Mouse (Mus musculus) spleen, adult 2 months (tissue): Measurements from ENCODE around the gene D17Wsu92e. TPM values are rescaled to one million over a fixed set of nuclear protein-coding genes. Genes with fewer than 3 reads are reported as not detected.

Source experiments
- DNase-seq, 2 experiments: peaks; one replicate each; pipeline versions ENCODE4 v3.0.0 to v3.0.0-alpha.2; 2012 to 2021; ENCODE audit warnings: low spot score in 2 of 2, low read depth in 1 of 2
- H3K27ac ChIP-seq: fragments of 200-500 bp; 2 replicates; pipeline ENCODE4 v1.5.1; 2012; ENCODE audit warnings: low read length, inconsistent platforms; ENCODE audit not compliant: insufficient read depth
- H3K27me3 ChIP-seq: fragments of 200-500 bp; 2 replicates; pipeline ENCODE4 v1.6.1; 2012; ENCODE audit warnings: mild to moderate bottlenecking, moderate library complexity, low read length, inconsistent platforms; ENCODE audit not compliant: control insufficient read depth, insufficient read depth
- H3K36me3 ChIP-seq: fragments of 200-500 bp; 2 replicates; pipeline ENCODE4 v1.6.1; 2012; ENCODE audit warnings: mild to moderate bottlenecking, low read length, inconsistent platforms; ENCODE audit not compliant: control insufficient read depth, insufficient read depth
- H3K4me1 ChIP-seq: fragments of 200-500 bp; 2 replicates; pipeline ENCODE4 v1.6.1; 2011; ENCODE audit warnings: inconsistent platforms; ENCODE audit not compliant: control insufficient read depth, insufficient read depth, insufficient read length
- H3K4me3 ChIP-seq: fragments of 200-500 bp; 2 replicates; pipeline ENCODE4 v1.5.1; 2011; ENCODE audit warnings: mild to moderate bottlenecking, inconsistent platforms; ENCODE audit not compliant: insufficient read depth, insufficient read length; ENCODE audit errors: extremely low read depth
- CTCF ChIP-seq: fragments of 200-500 bp; IDR thresholded peaks from 2 replicates; pipeline ENCODE4 v1.5.1; 2011; ENCODE audit warnings: mild to moderate bottlenecking, inconsistent platforms; ENCODE audit not compliant: insufficient read depth, insufficient read length, insufficient replicate concordance; ENCODE audit errors: extremely low read depth
- POLR2A ChIP-seq: fragments of 200-500 bp; IDR thresholded peaks from 2 replicates; pipeline ENCODE4 v1.6.1; 2011; ENCODE audit warnings: low read depth, low read length, inconsistent platforms
- WGBS: fragments of 180-500 bp; shearing (Covaris S2); methylation state at CpG from one replicate; pipeline ENCODE4 v1.1.7; 2018; 5-methylcytosine and 5-hydroxymethylcytosine counted together
- polyA plus RNA-seq: library from polyadenylated mRNA; depleted of rRNA; stranded (reverse); fragments of >200 nt; gene quantifications from 2 replicates; pipeline ENCODE4 v1.2.3, GENCODE M21; 2012

D17Wsu92e gene
- polyA plus RNA-seq, 1 experiment = 63.8 TPM

DNA sequence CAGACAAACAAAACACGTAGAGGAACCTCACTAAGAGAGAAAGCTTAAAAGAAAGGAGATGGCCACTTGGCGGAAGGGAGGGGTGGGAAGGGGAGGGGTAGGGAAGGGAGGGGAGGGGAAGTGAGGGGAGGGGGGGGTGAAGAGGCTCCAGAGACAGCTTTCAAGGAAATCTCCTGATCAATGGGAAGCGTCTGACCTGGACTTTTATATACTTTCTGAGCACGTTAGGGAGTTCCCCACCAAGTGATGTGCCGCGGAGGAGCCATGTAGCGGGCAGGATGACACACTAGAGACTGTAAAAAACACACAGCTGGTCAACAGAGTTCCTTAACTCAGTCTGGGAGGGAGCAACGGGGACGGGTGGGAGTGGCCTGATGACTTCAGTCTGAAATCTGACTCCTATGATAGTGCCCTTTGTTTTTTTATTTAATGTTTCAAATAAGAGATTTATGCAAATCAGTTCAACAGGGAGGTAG, 6.5 kb upstream of the D17Wsu92e start:
- under 1% methylated on average over 8 of the region's 9 CpGs for WGBS
- TF ChIP-seq POLR2A (no peak), CTCF (no peak)
- peak in 1 of 2 experiments; percentile 50 for DNase-seq
- no peaks in the 10 kb centered on the region for H3K36me3 ChIP-seq
- H3K4me3 ChIP-seq = peak overlapping the region; percentile 59; the same call in 1 of the 2 replicates
- H3K27ac ChIP-seq = peak overlapping the region; percentile 96
- peaks cover 10% of the 10 kb centered on the region; the same call in 1 of the 2 replicates for H3K4me1 ChIP-seq
- H3K27me3 ChIP-seq = no peaks in the 10 kb centered on the region

DNA sequence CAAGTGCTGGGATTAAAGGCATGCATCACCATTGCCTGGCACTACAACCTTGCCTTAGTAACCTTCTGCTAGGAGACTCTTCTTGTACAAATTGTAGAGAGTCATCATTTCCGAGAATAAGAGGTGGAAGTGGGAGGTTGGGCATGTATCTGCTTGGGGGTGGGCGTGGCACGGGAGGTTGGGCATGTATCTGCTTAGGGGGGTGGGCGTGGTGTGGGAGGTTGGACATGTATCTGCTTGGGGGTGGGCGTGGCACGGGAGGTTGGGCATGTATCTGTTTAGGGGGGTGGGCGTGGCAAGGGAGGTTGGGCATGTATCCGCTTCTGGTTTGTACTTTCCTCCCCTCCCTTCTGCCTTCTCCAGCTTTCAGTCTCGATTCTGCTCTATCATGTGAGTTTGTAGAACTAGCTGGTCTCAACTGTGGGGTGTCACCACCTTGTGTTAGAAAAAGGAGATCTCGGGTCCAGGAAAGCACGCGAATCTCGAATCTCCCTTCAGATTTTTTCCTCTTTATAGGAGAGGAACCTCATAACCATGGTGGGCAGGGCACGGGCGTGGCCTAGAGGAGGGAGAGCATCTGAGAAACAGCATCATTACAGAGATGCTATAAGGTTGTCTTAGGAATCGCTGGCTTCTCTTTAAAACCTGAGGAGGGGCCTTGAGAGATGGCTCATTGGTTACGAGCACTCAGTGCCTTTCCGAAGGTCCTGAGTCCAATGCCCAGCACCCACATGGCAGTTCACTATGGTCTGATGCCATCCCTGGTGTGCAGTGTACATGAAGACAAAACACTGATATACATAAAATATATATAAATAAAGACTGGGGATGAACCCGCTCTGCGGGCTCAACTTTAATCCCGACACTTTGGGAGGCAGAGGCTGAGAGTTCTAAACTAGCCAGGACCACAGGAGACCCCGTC, 5.8 kb upstream of the D17Wsu92e start:
- H3K4me3 ChIP-seq = peak overlapping the region; percentile 59
- H3K27me3 ChIP-seq = no peaks in the 10 kb centered on the region
- peak overlapping the region; percentile 96 for H3K27ac ChIP-seq
- H3K36me3 ChIP-seq = no peaks in the 10 kb centered on the region
- DNase-seq = peak; percentile 91 to 95
- peaks cover 14% of the 10 kb centered on the region; the same call in 1 of the 2 replicates for H3K4me1 ChIP-seq
- WGBS = 1% methylated on average over 22 of the region's 22 CpGs
- TF ChIP-seq POLR2A = no peak; the same call in 1 of the 2 replicates
- no peak for TF ChIP-seq CTCF

DNA sequence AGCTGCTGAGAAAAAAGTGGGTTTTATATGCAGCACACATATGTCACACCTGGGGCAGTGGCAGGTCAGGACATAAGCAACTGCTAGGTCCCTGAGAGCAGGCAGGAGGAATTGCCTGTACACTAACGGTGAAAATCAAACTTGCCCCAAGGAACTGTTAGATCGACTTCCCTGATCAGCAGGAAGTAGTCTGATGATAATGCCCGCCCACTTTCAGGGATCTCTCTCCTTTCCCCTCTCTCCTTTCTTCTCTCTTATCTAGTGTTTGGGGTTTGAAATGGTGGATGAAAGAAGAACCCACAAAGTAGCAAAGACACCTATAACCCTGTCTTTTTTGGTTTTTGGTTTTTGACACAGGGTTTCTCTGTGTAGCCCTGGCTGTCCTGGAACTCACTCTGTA, 5.1 kb upstream of the D17Wsu92e start:
- peak overlapping the region; percentile 35; the same call in 1 of the 2 replicates for H3K4me3 ChIP-seq

DNA sequence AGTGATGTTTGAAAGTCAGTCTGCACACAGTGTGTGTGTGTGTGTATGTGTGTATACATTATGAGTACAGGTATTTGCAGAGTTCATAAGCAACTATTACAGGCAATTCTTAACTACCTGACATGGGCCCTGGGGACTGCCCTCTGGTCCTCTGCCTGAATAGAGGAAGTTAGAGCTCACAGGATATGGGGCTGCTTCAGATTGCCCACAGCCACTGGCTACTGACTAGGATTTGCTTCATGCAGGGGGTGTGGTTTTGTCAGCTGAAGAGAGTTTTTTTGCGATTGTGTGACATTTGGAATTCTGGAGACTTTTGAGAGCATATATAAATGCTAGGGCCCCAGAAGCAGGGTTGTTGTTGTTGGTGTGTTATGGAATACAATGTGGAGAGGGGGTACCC, 4.5 kb upstream of the D17Wsu92e start:
- H3K4me3 ChIP-seq = peak overlapping the region; percentile 35; the same call in 1 of the 2 replicates
- H3K4me1 ChIP-seq = peaks cover 16% of the 10 kb centered on the region; the same call in 1 of the 2 replicates

More for the DNA sequence above, 5.1 kb upstream of the D17Wsu92e start:
- DNase-seq = peak in 1 of 2 experiments; percentile 13
- Histone ChIP-seq H3K27me3 (no peaks in the 10 kb centered on the region), H3K36me3 (no peaks in the 10 kb centered on the region), H3K27ac (peak overlapping the region; percentile 95), H3K4me1 (peaks cover 16% of the 10 kb centered on the region; the same call in 1 of the 2 replicates)
- WGBS = 6% methylated on average over 3 of the region's 3 CpGs
- TF ChIP-seq CTCF (no peak), POLR2A (no peak; the same call in 1 of the 2 replicates)

DNA sequence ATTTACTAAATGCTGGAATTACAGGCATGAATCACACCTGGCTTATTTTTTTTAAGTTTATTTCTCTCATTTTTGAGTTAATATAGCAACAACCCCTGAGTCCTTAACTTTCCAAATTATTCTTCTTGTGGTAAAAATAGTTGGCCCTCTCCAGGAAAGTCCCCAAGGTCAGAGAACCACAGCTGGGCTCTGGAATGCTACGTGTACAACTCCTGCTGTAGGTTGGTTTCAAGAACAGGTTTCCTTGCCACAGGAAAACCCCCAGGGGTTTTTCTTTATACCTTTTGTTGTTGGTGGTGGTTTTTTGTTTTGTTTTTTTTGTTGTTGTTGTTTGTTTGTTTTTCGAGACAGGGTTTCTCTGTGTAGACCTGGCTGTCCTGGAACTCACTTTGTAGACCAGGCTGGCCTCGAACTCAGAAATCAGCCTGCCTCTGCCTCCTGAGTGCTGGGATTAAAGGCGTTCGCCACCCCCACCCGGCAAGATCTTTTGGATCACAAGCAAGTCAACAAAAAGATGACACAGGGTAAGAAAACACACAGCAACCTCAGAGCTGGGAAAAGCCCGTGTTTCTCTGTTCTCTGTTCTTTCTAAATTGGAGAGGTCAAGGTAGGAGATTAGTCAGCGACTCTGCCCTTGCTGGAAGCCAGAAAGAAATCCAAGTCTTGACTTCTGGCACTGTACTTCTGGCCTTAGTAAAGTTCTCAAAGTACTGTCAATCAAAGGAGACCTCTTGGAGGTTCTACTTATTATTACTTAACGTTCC, 2.9 kb upstream of the D17Wsu92e start:
- DNase-seq = no peak
- Histone ChIP-seq H3K4me1 (peaks cover 22% of the 10 kb centered on the region; the same call in 1 of the 2 replicates), H3K36me3 (no peaks in the 10 kb centered on the region), H3K27ac (no peak overlapping the region), H3K4me3 (no peak overlapping the region), H3K27me3 (no peaks in the 10 kb centered on the region)
- WGBS = 89% methylated on average over 9 of the region's 9 CpGs
- TF ChIP-seq CTCF (no peak), POLR2A (no peak)

More for the DNA sequence above, 4.5 kb upstream of the D17Wsu92e start:
- Histone ChIP-seq H3K27me3 (no peaks in the 10 kb centered on the region), H3K36me3 (no peaks in the 10 kb centered on the region), H3K27ac (peak overlapping the region; percentile 95)
- WGBS = 13% methylated on average over 1 of the region's 1 CpGs
- TF ChIP-seq CTCF (no peak), POLR2A (no peak)
- peak in 1 of 2 experiments; percentile 47 for DNase-seq
